Mouse (Mus musculus) ovary, adult 10 weeks (tissue): ENCODE measurements around the gene Gm49320. TPM values are rescaled to one million over a fixed set of nuclear protein-coding genes. Genes with fewer than 3 reads are reported as not detected.

Experiments used
- polyA plus RNA-seq: library from polyadenylated mRNA; stranded (reverse); fragments of 350-450 nt; fragmentation: Illumina TruSeq; extraction: RNeasy Lipid Tissue Mini Kit (QIAGEN cat#74804); gene quantifications from one replicate; pipeline ENCODE4 v1.2.3, GENCODE M21; 2014

The Gm49320 gene
- polyA plus RNA-seq = not detected

GRCm38 (mm10) chr8:4238434-4239192 lies at the start of gene Gm49320, which contains the start of gene Map2k7:
TSS of gene Gm49320 (plus strand) at chr8:4238865.
TSS of gene Map2k7 (plus strand) at chr8:4238740.

GRCm38 (mm10) chr8:4216791-4217621 lies 21.7 kb upstream of the Gm49320 start, which contains the start of gene Prr36:
TSS of gene Prr36 (minus strand) at chr8:4217459.

GRCm38 (mm10) chr8:4226739-4227347 lies 11.8 kb upstream of the Gm49320 start, which contains the start of gene Lrrc8e:
TSS of gene Lrrc8e (plus strand) at chr8:4226827.

DNA sequence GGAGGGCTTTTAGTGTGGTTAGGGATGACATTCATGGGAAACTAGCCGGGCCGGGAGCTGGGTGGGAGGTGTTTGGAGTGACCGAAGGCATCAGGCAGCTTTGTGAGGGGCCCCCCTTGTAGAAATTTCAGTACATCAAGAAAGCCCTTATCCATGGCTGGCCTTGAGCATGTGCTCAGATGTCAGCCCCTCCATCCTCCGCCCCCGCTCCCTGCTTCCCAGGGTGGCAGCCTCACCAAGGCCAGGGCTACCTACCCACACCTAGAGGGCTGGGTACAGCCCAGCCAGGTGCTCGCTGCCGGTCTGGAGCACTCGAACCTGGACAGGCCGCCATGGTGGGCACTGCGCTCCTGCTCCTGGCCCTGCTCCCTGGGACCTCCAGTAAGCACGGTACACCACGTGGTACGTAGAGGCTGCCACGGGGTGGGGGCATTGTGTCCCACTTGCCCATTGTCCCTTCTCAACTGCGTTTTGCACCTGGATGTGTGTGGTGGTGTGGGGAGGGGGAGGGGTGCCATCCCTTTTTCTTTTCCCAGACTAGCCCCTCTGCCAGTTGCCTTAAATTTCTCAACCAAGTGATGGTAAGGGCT lies 9.4 kb downstream of the Gm49320 start, which contains the start of gene Tgfbr3l:
Gene Tgfbr3l, plus strand, starts transcription at position 264 of the 590 bp plus-strand sequence.

GRCm38 (mm10) chr8:4252934-4253841 lies 14.5 kb downstream of the Gm49320 start, which contains the start of gene Snapc2:
TSS of gene Snapc2 (plus strand) at chr8:4253080.

GRCm38 (mm10) chr8:4259125-4259804 lies 20.6 kb downstream of the Gm49320 start, which contains the start of gene Ctxn1:
TSS of gene Ctxn1 (minus strand) at chr8:4259274.

DNA sequence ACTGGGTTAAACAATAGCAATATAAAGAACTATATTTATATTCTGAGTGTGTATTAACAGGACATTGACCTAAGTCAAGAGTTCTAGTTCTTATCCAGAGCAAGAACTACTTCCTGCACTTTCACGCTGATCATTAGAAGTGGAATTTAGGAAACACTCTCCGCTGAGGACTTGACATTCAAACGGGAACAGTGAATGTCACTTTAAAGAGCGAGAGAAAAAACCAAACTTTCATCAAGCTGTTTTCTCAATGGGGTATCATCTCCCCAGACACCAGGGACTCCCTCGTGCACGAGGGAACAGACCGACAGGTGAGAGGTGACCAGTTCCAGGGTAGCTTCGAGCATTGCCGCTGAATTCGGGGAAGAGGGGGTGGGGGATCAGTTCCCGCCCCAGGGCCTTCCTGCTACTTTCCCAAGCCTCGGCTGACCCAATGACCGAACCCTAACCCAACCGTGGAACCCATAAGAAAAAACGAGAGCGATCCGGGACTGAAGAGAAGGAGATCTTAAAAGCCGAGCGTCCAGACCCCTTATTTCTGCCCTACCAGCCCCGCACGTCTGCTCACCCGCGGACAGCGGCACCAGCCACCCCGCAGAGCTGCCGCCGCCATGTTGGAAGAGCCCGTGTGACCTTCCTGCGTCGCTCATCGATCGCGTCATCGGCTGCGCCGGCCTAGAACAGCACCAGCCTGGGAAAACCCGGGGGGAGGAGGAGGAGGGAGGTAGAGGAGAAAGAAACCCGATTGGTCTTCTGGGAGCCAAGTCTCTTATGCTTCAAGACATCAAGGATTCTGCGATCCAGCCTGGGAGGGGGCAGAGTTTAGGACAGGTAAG lies 36.8 kb downstream of the Gm49320 start, which contains the start of gene Timm44:
Gene Timm44, minus strand, starts transcription at position 639 of the 836 bp plus-strand sequence.

Other genes with a start within 250 kb of the Gm49320 start
- gene Cd209f, start 133.0 kb upstream of the Gm49320 start, polyA plus RNA-seq = 1.7 TPM
- not detected for gene Cd209g, start 104.8 kb upstream of the Gm49320 start, polyA plus RNA-seq
- gene Evi5l, start 72.3 kb upstream of the Gm49320 start, polyA plus RNA-seq = 2.3 TPM
- 1.0 TPM for gene Prr36, start 21.4 kb upstream of the Gm49320 start, polyA plus RNA-seq
- 4.1 TPM for gene Lrrc8e, start 12.0 kb upstream of the Gm49320 start, polyA plus RNA-seq
- 7.6 TPM for gene Map2k7, start 125 bp upstream of the Gm49320 start, polyA plus RNA-seq
- gene Tgfbr3l, start 9.3 kb downstream of the Gm49320 start, polyA plus RNA-seq = 4.4 TPM
- 3.2 TPM for gene Snapc2, start 14.2 kb downstream of the Gm49320 start, polyA plus RNA-seq
- gene Ctxn1, start 20.4 kb downstream of the Gm49320 start, polyA plus RNA-seq = 5.4 TPM
- gene Timm44, start 37.0 kb downstream of the Gm49320 start, polyA plus RNA-seq = 134 TPM
- gene Ccl25, start 86.3 kb downstream of the Gm49320 start, polyA plus RNA-seq = 8.8 TPM
- gene Elavl1, start 86.5 kb downstream of the Gm49320 start, polyA plus RNA-seq = 93.7 TPM